Mouse (Mus musculus): Measurements from ENCODE around the gene Zic5. TPM values are rescaled to one million over a fixed set of nuclear protein-coding genes. Genes with fewer than 3 reads are reported as not detected.

The Zic5 gene
- polyA plus RNA-seq, 1 experiment from 2014 or later = not detected

DNA sequence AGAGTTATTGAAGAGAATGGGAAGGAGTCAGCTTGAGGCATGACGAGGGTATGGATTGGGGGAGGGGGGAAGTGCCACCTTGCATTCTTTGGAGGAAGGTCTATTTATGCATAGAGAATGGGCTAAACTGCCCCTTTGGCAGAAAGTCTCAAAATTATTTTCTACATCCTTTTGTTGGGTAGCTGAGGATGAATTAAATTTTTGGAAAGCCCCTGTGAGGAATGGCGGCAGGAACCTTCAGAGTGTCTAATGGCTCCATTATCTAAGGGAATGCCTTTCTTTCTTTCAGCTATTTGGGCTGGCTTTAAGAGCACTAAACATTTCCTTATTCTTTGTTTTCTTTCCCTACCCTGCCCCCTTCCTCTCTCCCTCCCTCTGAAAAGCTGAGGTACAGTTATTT lies 14.9 kb upstream of the Zic5 start:
- Histone ChIP-seq H3K4me3 (ENCODE audit: low read depth, low read length) (no peak overlapping the region), H3K4me2 (ENCODE audit: low read depth, low read length) (no peak overlapping the region), H3K9me3 (ENCODE audit: low read length) (no peaks in the 10 kb centered on the region), H3K27me3 (ENCODE audit: insufficient read depth, low read length) (peaks cover 100% of the 10 kb centered on the region), H3K9ac (replicated peaks) (no peak overlapping the region), H3K27ac (ENCODE audit: low read depth) (no peak overlapping the region), H3K36me3 (replicated peaks; ENCODE audit: insufficient read depth, low read length) (no peaks in the 10 kb centered on the region), H3K4me1 (ENCODE audit: insufficient read depth) (peaks cover 6% of the 10 kb centered on the region)
- 5% methylated on average over 2 of the region's 2 CpGs for WGBS (ENCODE audit: insufficient replicate concordance)
- no peak for DNase-seq
- TF ChIP-seq CTCF (IDR thresholded peaks at IDR 0.05; ENCODE audit: low read depth) (no peak), EP300 (IDR thresholded peaks at IDR 0.05; ENCODE audit: low read depth) (no peak)
- ATAC-seq = no peak

DNA sequence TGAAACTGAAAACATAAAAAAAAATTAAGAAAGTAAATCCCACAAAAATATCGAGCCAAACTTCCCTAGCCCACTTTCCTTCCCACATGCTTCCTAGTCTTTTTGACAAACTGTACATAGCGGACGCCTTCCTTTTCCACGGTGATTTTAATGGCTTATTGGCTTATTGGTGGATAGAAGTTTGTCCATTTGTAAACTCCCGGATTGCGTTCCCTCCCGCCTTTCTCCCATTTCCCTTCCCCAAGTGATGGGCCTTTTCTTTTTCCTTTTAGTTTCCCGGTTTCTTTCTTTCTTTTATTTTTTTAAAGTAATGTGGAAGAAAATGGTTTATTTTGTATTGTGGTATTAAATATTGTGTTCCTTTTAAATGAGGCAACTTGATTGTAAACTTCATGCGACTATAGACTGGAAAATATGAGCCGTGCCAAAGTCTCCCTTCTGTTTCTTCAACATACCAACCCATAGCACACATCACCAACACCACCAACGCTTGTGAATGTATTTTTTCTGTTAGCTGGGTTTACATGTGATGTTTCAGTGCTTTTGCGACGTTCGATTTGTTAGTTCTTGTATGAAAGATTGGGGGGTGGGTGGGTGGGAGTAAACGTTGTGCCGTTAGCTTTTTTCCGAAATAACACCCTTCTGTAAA lies 14.1 kb upstream of the Zic5 start:
- TF ChIP-seq CTCF (IDR thresholded peaks at IDR 0.05; ENCODE audit: low read depth) (no peak), EP300 (IDR thresholded peaks at IDR 0.05; ENCODE audit: low read depth) (no peak)
- DNase-seq (no peak), ATAC-seq (no peak)
- Histone ChIP-seq H3K4me1 (ENCODE audit: insufficient read depth) (peaks cover 12% of the 10 kb centered on the region), H3K4me3 (ENCODE audit: low read depth, low read length) (no peak overlapping the region), H3K36me3 (replicated peaks; ENCODE audit: insufficient read depth, low read length) (no peaks in the 10 kb centered on the region), H3K9me3 (ENCODE audit: low read length) (no peaks in the 10 kb centered on the region), H3K27me3 (ENCODE audit: insufficient read depth, low read length) (peaks cover 100% of the 10 kb centered on the region), H3K4me2 (ENCODE audit: low read depth, low read length) (no peak overlapping the region), H3K9ac (replicated peaks) (no peak overlapping the region), H3K27ac (ENCODE audit: low read depth) (no peak overlapping the region)
- 21% methylated on average over 17 of the region's 17 CpGs for WGBS (ENCODE audit: insufficient replicate concordance)

DNA sequence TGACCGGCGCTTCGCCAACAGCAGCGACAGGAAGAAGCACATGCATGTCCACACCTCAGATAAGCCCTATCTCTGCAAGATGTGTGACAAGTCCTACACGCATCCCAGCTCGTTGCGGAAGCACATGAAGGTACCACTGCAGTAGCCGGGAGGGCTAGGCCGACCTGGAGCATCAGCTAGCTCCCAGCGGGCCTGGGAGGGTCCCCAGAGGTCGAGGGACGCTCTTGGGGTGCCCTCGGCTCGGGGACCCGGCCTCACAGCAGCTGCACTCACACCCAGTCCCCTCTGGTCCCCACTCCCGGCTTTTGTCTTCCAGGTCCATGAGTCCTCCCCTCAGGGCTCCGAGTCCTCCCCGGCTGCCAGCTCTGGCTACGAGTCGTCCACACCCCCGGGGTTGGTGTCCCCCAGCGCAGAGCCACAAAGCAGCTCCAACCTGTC lies 13.1 kb upstream of the Zic5 start:
- no peak for ATAC-seq
- H3K9ac ChIP-seq (replicated peaks) = no peak overlapping the region
- no peak overlapping the region for H3K27ac ChIP-seq (ENCODE audit: low read depth)
- H3K4me2 ChIP-seq (ENCODE audit: low read depth, low read length) = no peak overlapping the region
- no peak overlapping the region for H3K4me3 ChIP-seq (ENCODE audit: low read depth, low read length)
- H3K36me3 ChIP-seq (replicated peaks; ENCODE audit: insufficient read depth, low read length) = no peaks in the 10 kb centered on the region
- no peak for TF ChIP-seq CTCF (IDR thresholded peaks at IDR 0.05; ENCODE audit: low read depth)
- no peak for TF ChIP-seq EP300 (IDR thresholded peaks at IDR 0.05; ENCODE audit: low read depth)
- H3K9me3 ChIP-seq (ENCODE audit: low read length) = no peaks in the 10 kb centered on the region
- 2% methylated on average over 22 of the region's 22 CpGs for WGBS (ENCODE audit: insufficient replicate concordance)
- H3K4me1 ChIP-seq (ENCODE audit: insufficient read depth) = peaks cover 13% of the 10 kb centered on the region
- no peak for DNase-seq
- H3K27me3 ChIP-seq (ENCODE audit: insufficient read depth, low read length) = peaks cover 100% of the 10 kb centered on the region

DNA sequence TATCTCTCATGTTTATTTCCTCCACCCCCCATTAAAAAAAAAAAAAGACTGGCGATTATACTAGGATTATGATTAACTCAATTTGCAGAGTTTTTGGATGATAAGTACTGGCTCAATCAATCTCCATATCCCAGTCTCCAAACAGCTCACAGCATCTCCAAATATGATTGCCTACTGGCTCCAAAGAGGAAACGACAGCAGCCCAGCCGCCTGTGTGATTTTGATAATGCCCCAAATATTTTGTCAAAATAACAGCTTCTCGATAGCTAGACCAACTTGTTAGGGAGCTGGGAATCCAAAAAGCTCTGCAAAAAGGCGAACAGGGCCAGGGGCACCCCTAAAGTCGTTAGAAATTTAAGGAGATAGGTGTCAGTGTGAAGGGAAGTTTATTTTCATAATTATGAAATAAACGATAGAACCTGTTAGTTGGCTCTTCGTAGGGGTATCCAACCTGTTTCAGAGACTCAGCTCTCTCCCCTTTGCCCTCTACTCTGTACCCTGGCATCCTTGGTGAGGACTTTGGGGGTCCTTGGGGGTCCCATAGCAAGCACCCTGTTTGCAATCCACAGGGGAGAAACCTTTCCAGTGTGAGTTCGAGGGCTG lies 12.6 kb upstream of the Zic5 start:
- H3K9me3 ChIP-seq (ENCODE audit: low read length) = no peaks in the 10 kb centered on the region
- no peaks in the 10 kb centered on the region for H3K36me3 ChIP-seq (replicated peaks; ENCODE audit: insufficient read depth, low read length)
- no peak overlapping the region for H3K4me3 ChIP-seq (ENCODE audit: low read depth, low read length)
- TF ChIP-seq CTCF (IDR thresholded peaks at IDR 0.05; ENCODE audit: low read depth) = no peak
- no peak for TF ChIP-seq EP300 (IDR thresholded peaks at IDR 0.05; ENCODE audit: low read depth)
- H3K4me2 ChIP-seq (ENCODE audit: low read depth, low read length) = no peak overlapping the region
- DNase-seq = no peak
- WGBS (ENCODE audit: insufficient replicate concordance) = 3% methylated on average over 9 of the region's 9 CpGs
- peaks cover 13% of the 10 kb centered on the region for H3K4me1 ChIP-seq (ENCODE audit: insufficient read depth)
- ATAC-seq = no peak
- H3K27ac ChIP-seq (ENCODE audit: low read depth) = no peak overlapping the region
- no peak overlapping the region for H3K9ac ChIP-seq (replicated peaks)
- H3K27me3 ChIP-seq (ENCODE audit: insufficient read depth, low read length) = peaks cover 100% of the 10 kb centered on the region

DNA sequence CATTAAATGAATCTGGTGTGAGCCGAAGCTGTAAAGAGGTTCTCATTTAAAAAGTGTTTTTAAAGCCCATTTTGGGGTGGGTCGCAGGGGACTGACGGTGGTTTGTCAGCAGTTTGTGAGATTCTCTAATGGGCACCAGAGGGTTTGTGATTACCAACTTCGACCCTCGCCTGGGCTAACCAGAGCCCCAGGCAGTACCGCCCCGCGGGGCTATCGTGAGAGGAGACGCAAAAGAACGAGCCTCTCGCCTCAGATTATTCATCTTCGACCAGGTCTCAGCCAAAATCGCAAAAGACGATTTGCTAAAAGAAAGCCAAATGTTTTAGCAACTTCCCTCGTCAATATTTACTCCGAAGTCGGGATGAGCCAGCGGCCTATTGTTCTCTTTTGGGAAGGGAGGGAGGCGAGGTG lies 11.8 kb upstream of the Zic5 start:
- no peak overlapping the region for H3K4me2 ChIP-seq (ENCODE audit: low read depth, low read length)
- WGBS (ENCODE audit: insufficient replicate concordance) = 3% methylated on average over 20 of the region's 20 CpGs
- H3K4me1 ChIP-seq (ENCODE audit: insufficient read depth) = peaks cover 13% of the 10 kb centered on the region
- H3K4me3 ChIP-seq (ENCODE audit: low read depth, low read length) = no peak overlapping the region
- H3K9me3 ChIP-seq (ENCODE audit: low read length) = no peaks in the 10 kb centered on the region
- ATAC-seq (no peak), DNase-seq (no peak)
- peaks cover 100% of the 10 kb centered on the region for H3K27me3 ChIP-seq (ENCODE audit: insufficient read depth, low read length)
- H3K27ac ChIP-seq (ENCODE audit: low read depth) = no peak overlapping the region
- no peak overlapping the region for H3K9ac ChIP-seq (replicated peaks)
- H3K36me3 ChIP-seq (replicated peaks; ENCODE audit: insufficient read depth, low read length) = no peaks in the 10 kb centered on the region
- TF ChIP-seq EP300 (IDR thresholded peaks at IDR 0.05; ENCODE audit: low read depth) (no peak), CTCF (IDR thresholded peaks at IDR 0.05; ENCODE audit: low read depth) (no peak)

DNA sequence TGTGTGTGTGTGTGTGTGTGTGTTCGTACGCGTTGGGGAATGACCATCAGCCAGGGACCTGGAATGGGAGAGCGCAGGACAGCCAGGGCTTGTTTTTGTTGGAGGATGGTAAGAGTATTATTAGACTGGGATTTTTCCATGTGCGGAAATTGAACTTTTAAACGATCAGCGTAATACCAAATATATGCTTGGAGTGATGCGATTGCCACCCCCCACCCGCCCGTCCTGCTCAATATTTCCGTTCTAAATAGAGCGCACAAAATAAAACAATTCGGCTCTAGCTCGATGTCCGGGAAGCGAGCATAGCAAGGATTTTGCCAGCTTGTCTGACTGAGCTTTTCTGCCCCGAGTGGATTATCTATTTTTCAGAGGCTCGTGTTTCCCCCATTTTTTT lies 11.3 kb upstream of the Zic5 start:
- Histone ChIP-seq H3K4me1 (ENCODE audit: insufficient read depth) (peaks cover 13% of the 10 kb centered on the region), H3K4me3 (ENCODE audit: low read depth, low read length) (no peak overlapping the region), H3K27me3 (ENCODE audit: insufficient read depth, low read length) (peaks cover 100% of the 10 kb centered on the region), H3K9ac (replicated peaks) (no peak overlapping the region), H3K27ac (ENCODE audit: low read depth) (no peak overlapping the region), H3K9me3 (ENCODE audit: low read length) (no peaks in the 10 kb centered on the region), H3K4me2 (ENCODE audit: low read depth, low read length) (no peak overlapping the region), H3K36me3 (replicated peaks; ENCODE audit: insufficient read depth, low read length) (no peaks in the 10 kb centered on the region)
- no peak for TF ChIP-seq CTCF (IDR thresholded peaks at IDR 0.05; ENCODE audit: low read depth)
- TF ChIP-seq EP300 (IDR thresholded peaks at IDR 0.05; ENCODE audit: low read depth) = no peak
- DNase-seq (no peak), ATAC-seq (no peak)
- 3% methylated on average over 18 of the region's 18 CpGs for WGBS (ENCODE audit: insufficient replicate concordance)

All from liver, postnatal 0 days (tissue).